Mouse (Mus musculus): ENCODE results near the gene Slc24a3. TPM values are rescaled to one million over a fixed set of nuclear protein-coding genes. Genes with fewer than 3 reads are reported as not detected.

Gene Slc24a3
- polyA plus RNA-seq, 1 experiment from 2014 or later: 2.3 TPM

- Histone ChIP-seq H3K4me2 (no peak overlapping the region), H3K9me3 (no peaks in the 10 kb centered on the region), H3K36me3 (no peaks in the 10 kb centered on the region), H3K27me3 (no peaks in the 10 kb centered on the region), H3K4me1 (peaks cover 11% of the 10 kb centered on the region; the same call in 1 of the 2 replicates), H3K9ac (no peak overlapping the region), H3K4me3 (no peak overlapping the region), H3K27ac (no peak overlapping the region)
- no peak for ATAC-seq (ENCODE audit: insufficient number of reproducible peaks, insufficient read depth, low FRiP score, low TSS enrichment, low read depth)
- WGBS: 21% methylated on average over 2 of the region's 2 CpGs
These were observed 123.9 kb downstream of the Slc24a3 start for GRCm38 (mm10) chr2:145291473-145291872.

GRCm38 (mm10) chr2:145292196-145292595 is 124.6 kb downstream of the Slc24a3 start:
- ATAC-seq (ENCODE audit: insufficient number of reproducible peaks, insufficient read depth, low FRiP score, low TSS enrichment, low read depth): no peak
- peaks cover 11% of the 10 kb centered on the region; the same call in 1 of the 2 replicates for H3K4me1 ChIP-seq
- WGBS: 97% methylated on average over 1 of the region's 1 CpGs
- no peak overlapping the region for H3K4me3 ChIP-seq
- no peak overlapping the region for H3K4me2 ChIP-seq
- H3K36me3 ChIP-seq: no peaks in the 10 kb centered on the region
- no peaks in the 10 kb centered on the region for H3K9me3 ChIP-seq
- no peak overlapping the region for H3K9ac ChIP-seq
- H3K27ac ChIP-seq: no peak overlapping the region; the same call in 1 of the 2 replicates
- no peaks in the 10 kb centered on the region for H3K27me3 ChIP-seq

DNA sequence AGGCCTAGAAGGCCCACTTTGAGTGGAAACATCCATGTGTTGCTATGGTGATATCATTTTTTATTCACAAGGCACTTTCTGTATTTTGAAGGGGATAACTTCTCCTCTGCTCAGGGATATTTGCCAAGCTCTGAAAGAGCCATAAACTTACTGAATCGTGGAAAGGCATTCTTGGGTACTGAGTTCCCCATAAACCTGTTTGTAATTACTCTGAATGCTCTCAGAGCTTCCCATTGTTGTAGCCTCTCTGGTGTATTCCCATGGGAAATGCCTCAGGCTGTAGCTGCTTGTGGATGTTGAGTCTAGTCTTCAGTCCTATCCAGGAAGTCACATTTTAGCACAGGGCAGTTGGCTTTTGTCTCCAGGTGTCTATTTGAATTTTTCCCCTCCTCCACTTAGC is 125.3 kb downstream of the Slc24a3 start:
- H3K9ac ChIP-seq: no peak overlapping the region
- no peak overlapping the region for H3K4me2 ChIP-seq
- peak; percentile 48; the same call in 1 of the 2 replicates for ATAC-seq (ENCODE audit: insufficient number of reproducible peaks, insufficient read depth, low FRiP score, low TSS enrichment, low read depth)
- H3K27me3 ChIP-seq: no peaks in the 10 kb centered on the region
- no peak overlapping the region for H3K4me3 ChIP-seq
- H3K27ac ChIP-seq: peak overlapping the region; percentile 44; the same call in 1 of the 2 replicates
- H3K4me1 ChIP-seq: peaks cover 11% of the 10 kb centered on the region; the same call in 1 of the 2 replicates
- H3K9me3 ChIP-seq: no peaks in the 10 kb centered on the region
- H3K36me3 ChIP-seq: no peaks in the 10 kb centered on the region
- WGBS: 5% methylated on average over 1 of the region's 1 CpGs

DNA sequence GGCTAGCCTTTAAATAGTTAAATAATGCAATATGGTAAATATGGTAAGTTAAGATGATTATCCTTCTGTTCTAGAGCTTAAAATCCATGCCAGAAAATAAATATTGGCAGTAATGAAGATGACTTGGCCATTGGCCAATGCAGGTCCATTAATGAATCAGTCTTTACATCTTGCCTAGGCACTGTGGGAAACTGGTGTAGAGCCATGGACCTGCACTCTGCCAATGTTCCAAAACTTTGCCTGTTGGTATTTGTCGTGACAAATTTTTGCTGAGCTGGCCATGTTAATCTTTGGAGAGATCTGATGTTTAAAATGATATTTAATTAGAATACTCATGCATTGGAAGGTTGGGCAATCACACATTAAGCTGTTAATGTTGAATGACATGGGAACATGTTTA is 129.4 kb downstream of the Slc24a3 start:
- H3K4me2 ChIP-seq: no peak overlapping the region
- no peaks in the 10 kb centered on the region for H3K9me3 ChIP-seq
- 73% methylated on average over 1 of the region's 1 CpGs for WGBS
- H3K36me3 ChIP-seq: no peaks in the 10 kb centered on the region
- no peak overlapping the region for H3K9ac ChIP-seq
- H3K4me1 ChIP-seq: peaks cover 11% of the 10 kb centered on the region; the same call in 1 of the 2 replicates
- H3K27me3 ChIP-seq: no peaks in the 10 kb centered on the region
- ATAC-seq (ENCODE audit: insufficient number of reproducible peaks, insufficient read depth, low FRiP score, low TSS enrichment, low read depth): no peak
- no peak overlapping the region for H3K27ac ChIP-seq
- H3K4me3 ChIP-seq: no peak overlapping the region

DNA sequence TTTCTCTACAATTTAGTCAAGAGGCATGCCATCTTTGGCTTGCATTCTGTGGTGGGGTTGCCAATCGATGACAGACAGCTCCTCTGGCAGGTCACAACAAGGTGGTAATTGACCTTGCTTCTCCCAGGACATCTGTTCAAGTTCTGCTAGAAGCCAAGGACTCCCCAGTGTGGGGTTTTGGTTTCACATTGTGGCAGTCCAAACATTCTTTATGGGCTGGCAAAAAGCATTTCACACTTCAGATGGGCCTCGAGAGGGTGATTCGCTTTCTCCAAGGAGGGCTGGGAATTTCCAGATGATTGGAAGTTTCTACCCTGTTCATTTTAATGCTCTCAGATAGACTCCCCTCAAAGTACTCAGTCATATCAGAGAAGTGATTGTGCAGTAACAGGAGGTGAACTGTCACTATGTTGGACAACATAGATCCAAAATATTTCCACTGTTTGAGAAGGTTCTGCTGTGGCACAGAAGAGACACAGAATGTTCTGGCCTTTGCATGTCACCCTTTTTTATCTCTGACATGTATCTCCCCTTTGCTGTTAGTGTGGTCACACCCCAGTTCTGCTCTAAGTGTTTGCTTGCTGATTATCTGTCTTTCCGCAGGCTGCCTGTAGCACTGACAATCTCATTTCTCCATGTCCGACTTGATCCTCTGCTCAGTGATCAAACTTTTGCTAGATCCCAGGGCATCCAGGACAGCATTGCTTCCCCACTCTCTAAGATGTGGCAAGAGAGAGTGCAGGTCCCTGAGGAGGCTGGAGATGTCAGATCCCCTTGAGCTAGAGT is 132.6 kb downstream of the Slc24a3 start:
- Histone ChIP-seq H3K9me3 (no peaks in the 10 kb centered on the region), H3K4me3 (no peak overlapping the region), H3K27me3 (no peaks in the 10 kb centered on the region), H3K36me3 (no peaks in the 10 kb centered on the region), H3K9ac (no peak overlapping the region), H3K4me2 (no peak overlapping the region), H3K4me1 (no peaks in the 10 kb centered on the region), H3K27ac (no peak overlapping the region)
- 81% methylated on average over 5 of the region's 5 CpGs for WGBS
- ATAC-seq (ENCODE audit: insufficient number of reproducible peaks, insufficient read depth, low FRiP score, low TSS enrichment, low read depth): no peak

GRCm38 (mm10) chr2:145307231-145307883 is 139.8 kb downstream of the Slc24a3 start:
- 66% methylated on average over 2 of the region's 2 CpGs for WGBS

DNA sequence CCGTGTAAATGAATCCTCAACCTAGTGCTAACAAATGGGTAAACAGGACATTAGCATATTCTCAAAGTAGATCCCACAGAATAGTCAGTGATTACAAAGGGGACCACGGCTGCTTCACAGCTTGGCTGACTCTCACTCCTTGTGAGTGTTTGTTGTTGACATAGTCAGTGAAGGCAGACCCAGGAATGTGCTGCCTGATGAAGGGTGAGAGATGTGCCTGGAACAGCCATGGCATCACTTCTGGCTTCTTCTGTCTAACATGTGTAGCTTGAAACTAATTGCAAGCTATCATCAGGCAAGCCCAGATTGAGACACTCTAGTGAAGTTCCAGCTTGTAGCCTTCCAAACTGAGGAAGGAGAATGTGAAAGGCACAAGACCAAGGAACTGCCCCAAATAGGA is 151.4 kb downstream of the Slc24a3 start:
- no peaks in the 10 kb centered on the region for H3K36me3 ChIP-seq
- no peaks in the 10 kb centered on the region for H3K9me3 ChIP-seq
- H3K27me3 ChIP-seq: no peaks in the 10 kb centered on the region
- no peak overlapping the region for H3K9ac ChIP-seq
- no peak for ATAC-seq (ENCODE audit: insufficient number of reproducible peaks, insufficient read depth, low FRiP score, low TSS enrichment, low read depth)
- H3K27ac ChIP-seq: no peak overlapping the region
- 71% methylated on average over 2 of the region's 2 CpGs for WGBS
- H3K4me3 ChIP-seq: no peak overlapping the region
- H3K4me1 ChIP-seq: no peaks in the 10 kb centered on the region
- no peak overlapping the region for H3K4me2 ChIP-seq

More at GRCm38 (mm10) chr2:145307231-145307883, 139.8 kb downstream of the Slc24a3 start:
- Histone ChIP-seq H3K36me3 (no peaks in the 10 kb centered on the region), H3K4me1 (no peaks in the 10 kb centered on the region), H3K4me3 (no peak overlapping the region), H3K27me3 (no peaks in the 10 kb centered on the region), H3K9me3 (no peaks in the 10 kb centered on the region), H3K27ac (no peak overlapping the region), H3K9ac (no peak overlapping the region), H3K4me2 (no peak overlapping the region)
- no peak for ATAC-seq (ENCODE audit: insufficient number of reproducible peaks, insufficient read depth, low FRiP score, low TSS enrichment, low read depth)

- WGBS: 93% methylated on average over 3 of the region's 3 CpGs
- Histone ChIP-seq H3K36me3 (no peaks in the 10 kb centered on the region), H3K4me3 (no peak overlapping the region), H3K27me3 (0 out of 2 replicates have a peak, but pooled peaks cover 3% of the 10 kb centered on the region), H3K9me3 (no peaks in the 10 kb centered on the region), H3K4me2 (no peak overlapping the region), H3K4me1 (no peaks in the 10 kb centered on the region), H3K9ac (no peak overlapping the region), H3K27ac (no peak overlapping the region)
- ATAC-seq (ENCODE audit: insufficient number of reproducible peaks, insufficient read depth, low FRiP score, low TSS enrichment, low read depth): no peak
These were observed 153.7 kb downstream of the Slc24a3 start for GRCm38 (mm10) chr2:145321287-145321686.

- no peak overlapping the region for H3K4me2 ChIP-seq
- ATAC-seq (ENCODE audit: insufficient number of reproducible peaks, insufficient read depth, low FRiP score, low TSS enrichment, low read depth): no peak
These were observed 154.2 kb downstream of the Slc24a3 start for GRCm38 (mm10) chr2:145321755-145322154.

DNA sequence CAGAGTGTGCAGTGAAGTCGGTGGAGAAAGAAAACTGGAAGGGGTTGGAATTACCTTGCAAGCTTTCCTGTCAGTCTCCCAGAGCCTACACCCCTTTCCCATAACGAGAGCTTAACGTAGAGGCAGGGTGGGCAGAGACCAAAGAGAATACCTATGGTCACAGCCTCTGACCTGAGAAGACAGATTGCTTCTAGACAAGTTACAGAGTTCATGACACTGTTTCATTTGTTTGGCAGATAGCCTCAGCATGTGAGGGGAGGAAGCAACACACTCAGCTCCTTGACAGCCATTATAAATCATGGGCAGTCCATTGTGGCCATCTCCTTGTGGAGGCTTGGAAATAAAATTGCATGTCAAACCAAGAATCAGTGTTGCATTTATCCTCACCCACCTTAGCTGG is 156.9 kb downstream of the Slc24a3 start:
- Histone ChIP-seq H3K27me3 (0 out of 2 replicates have a peak, but pooled peaks cover 3% of the 10 kb centered on the region), H3K4me3 (no peak overlapping the region), H3K27ac (no peak overlapping the region), H3K36me3 (no peaks in the 10 kb centered on the region), H3K4me1 (no peaks in the 10 kb centered on the region), H3K9ac (no peak overlapping the region), H3K9me3 (no peaks in the 10 kb centered on the region), H3K4me2 (no peak overlapping the region)
- ATAC-seq (ENCODE audit: insufficient number of reproducible peaks, insufficient read depth, low FRiP score, low TSS enrichment, low read depth): no peak
- WGBS: 72% methylated on average over 3 of the region's 3 CpGs

More at GRCm38 (mm10) chr2:145321755-145322154, 154.2 kb downstream of the Slc24a3 start:
- no peaks in the 10 kb centered on the region for H3K36me3 ChIP-seq
- no peak overlapping the region for H3K27ac ChIP-seq
- no peaks in the 10 kb centered on the region for H3K9me3 ChIP-seq
- no peak overlapping the region for H3K4me3 ChIP-seq
- H3K27me3 ChIP-seq: 0 out of 2 replicates have a peak, but pooled peaks cover 3% of the 10 kb centered on the region
- no peak overlapping the region for H3K9ac ChIP-seq
- no peaks in the 10 kb centered on the region for H3K4me1 ChIP-seq

- no peaks in the 10 kb centered on the region for H3K9me3 ChIP-seq
- no peaks in the 10 kb centered on the region for H3K4me1 ChIP-seq
- 73% methylated on average over 4 of the region's 4 CpGs for WGBS
- no peak overlapping the region for H3K27ac ChIP-seq
- no peak for ATAC-seq (ENCODE audit: insufficient number of reproducible peaks, insufficient read depth, low FRiP score, low TSS enrichment, low read depth)
- H3K9ac ChIP-seq: no peak overlapping the region
- 0 out of 2 replicates have a peak, but pooled peaks cover 3% of the 10 kb centered on the region for H3K27me3 ChIP-seq
- H3K4me2 ChIP-seq: no peak overlapping the region
- no peak overlapping the region for H3K4me3 ChIP-seq
- no peaks in the 10 kb centered on the region for H3K36me3 ChIP-seq
These were observed 158.3 kb downstream of the Slc24a3 start for GRCm38 (mm10) chr2:145325852-145326251.

DNA sequence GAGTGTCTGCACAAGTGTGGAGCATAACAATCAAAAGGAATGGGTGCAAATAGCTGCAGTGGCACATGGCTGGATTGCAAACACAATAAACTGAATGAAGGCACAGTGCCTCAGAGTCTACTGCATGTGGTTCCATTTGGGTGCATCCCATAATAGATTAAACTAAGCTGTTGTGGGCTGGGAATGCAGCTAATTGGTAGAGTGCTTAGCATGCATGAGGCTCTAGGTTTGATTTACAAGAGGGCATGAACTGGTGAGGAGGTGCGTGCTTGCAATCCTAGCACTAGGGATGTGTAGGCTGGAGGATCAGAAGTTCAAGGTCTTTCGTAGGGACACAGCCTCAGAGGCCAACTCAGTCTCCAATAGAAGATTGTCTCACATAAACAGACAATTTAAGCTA is 159.0 kb downstream of the Slc24a3 start:
- Histone ChIP-seq H3K9me3 (no peaks in the 10 kb centered on the region), H3K36me3 (no peaks in the 10 kb centered on the region), H3K27ac (no peak overlapping the region), H3K4me1 (no peaks in the 10 kb centered on the region), H3K4me3 (no peak overlapping the region), H3K9ac (no peak overlapping the region), H3K27me3 (0 out of 2 replicates have a peak, but pooled peaks cover 3% of the 10 kb centered on the region), H3K4me2 (no peak overlapping the region)
- WGBS: 76% methylated on average over 2 of the region's 2 CpGs
- ATAC-seq (ENCODE audit: insufficient number of reproducible peaks, insufficient read depth, low FRiP score, low TSS enrichment, low read depth): no peak

Measured in embryonic facial prominence, embryonic 13.5 days (tissue).